Mouse (Mus musculus): ENCODE data around the gene Stk10.
"Not testable (repeated sequence)": the region's sequence is repeated elsewhere in the genome, so short reads cannot be mapped to it uniquely, and the experiment has no call there.

Stk10 gene

DNA sequence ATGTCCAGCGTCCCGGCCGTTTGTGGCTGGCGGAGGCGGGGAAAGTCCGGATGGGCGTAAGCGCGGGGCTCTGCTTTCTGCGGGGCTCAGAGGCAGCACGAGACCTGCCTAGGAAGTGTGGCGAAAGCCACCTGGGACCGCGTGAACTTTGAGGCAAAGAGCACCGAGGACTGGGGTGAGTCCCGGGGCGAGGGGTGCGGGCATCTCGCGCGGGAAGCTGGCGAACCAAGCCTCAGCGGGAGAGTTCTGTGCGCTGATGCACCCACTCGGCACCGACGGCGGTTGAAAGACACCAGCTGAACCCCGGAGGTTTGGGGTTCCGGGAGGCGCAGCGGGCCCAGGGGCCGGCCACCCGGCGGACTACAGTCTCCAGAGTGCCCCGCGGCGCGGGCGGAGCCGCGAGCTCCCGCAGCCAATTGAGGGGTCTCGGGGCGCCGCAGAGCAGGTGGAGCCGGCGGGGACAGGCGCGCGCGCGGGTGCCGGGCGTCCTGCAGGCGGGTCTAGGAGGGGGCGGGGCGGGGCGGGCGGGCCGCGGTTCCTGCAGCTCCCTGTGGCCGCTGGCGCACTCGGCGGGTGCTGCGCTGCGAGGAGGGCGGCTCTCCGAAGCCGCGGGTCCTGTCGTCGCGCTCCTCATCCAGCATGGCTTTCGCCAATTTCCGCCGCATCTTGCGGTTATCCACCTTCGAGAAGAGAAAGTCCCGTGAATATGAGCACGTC is at the start of gene Stk10:
TSS of gene Stk10 (plus strand) at position 541 of the 717 bp plus-strand sequence.
- DNase-seq (ENCODE audit: low spot score) = peak; percentile 82

DNA sequence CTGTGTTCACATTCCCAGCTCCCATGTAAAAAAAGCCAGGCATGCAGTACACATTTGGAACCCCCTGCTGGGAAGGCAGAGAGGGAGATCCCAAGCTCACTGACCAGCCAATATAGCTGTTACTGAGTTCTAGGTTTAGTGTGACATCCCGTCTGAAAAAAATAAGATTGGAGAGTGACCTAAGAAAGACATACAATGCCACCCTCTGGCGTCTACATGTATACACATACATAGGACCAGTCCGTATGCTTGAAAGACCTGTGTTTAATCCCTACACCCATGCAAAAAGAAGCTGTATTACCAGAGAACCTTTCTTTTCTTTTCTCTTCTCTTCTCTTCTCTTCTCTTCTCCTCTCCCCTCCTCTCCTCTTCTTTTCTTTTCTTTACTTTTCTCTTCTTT is 47.8 kb upstream of the Stk10 start:
- no peak for DNase-seq (ENCODE audit: low spot score)

DNA sequence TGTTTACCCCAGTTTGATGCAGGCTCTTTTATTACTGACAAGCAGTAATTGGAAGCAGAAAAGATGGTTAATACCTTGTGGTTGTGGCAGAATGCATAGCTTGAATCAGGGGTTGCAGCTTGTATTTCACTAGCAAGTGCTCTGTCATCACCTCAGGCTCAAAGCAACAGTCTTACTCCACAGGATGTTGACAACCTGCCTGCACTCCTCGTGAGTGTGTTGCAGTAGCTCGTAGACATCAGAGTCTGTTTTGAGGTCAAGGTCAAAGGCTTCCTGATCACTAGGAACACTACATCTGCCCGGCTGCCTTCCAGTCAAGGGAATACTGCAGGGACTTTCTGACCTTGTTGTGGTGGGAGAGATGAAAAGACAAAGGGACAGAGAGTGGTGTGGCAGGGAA is 46.5 kb upstream of the Stk10 start:
- DNase-seq (ENCODE audit: low spot score) = no peak

GRCm38 (mm10) chr11:32487501-32487900 is 45.6 kb upstream of the Stk10 start:
- DNase-seq (ENCODE audit: low spot score) = no peak

DNA sequence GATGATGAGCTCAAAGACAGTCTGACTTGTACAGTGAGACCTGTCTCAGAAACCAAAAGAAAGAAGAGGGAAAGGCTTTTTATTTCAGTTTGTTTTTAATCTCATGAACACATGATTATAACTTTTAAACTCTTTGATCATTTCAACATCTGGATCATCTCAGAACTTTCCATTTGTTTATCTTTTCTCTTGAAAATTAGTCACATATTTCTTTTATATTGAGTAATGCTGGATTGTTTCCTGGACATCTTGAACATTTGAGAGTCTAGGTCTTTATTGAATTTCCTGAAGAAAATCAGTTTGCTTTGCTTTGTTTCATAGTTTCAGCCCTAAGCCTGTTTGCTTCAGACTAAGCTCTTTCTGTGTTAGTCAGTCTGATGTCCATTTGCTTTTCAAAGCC is 44.8 kb upstream of the Stk10 start:
- DNase-seq (ENCODE audit: low spot score) = no peak

DNA sequence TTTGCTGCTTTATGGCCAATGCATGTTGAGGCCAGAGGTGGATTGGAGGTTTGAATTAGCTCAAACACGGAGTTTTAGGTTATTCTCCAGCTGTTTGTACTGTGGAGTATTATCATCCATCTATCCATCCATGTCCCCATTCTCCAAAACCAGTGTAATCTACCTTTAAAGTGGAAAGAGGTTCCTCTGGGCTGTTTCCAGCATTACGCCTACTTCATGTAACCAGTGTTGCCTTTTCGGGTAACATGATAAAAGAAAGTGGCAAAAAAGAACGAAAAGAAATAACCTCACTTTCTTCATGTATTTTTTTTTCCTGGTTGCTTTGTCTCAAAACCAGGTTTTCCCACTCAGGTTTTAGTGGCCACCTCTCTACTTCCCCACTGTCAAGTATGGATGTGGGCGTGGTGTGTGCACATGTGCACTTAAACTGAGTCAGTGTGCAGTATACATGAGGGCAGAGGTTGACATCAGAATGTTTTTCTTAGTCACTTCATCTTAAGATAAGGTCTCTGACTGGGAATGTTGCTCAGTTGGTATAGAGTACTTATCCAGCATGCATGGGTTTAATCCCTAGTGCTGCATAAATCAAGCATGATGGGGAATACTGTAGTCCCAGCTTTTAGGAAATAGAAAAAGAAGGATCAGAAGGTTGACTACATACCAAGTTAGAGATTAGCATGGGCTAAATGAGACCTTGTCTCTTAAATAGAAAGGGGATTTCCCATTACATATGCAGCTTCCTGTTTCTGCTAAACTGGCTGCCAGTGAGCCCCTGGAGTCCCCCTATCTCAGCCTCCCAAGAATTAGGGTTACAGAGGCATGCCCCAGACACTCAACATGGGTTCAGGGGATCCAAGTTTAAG is 44.1 kb upstream of the Stk10 start:
- DNase-seq (ENCODE audit: low spot score) = no peak

GRCm38 (mm10) chr11:32491079-32491478 is 42.0 kb upstream of the Stk10 start:
- DNase-seq (ENCODE audit: low spot score) = no peak

DNA sequence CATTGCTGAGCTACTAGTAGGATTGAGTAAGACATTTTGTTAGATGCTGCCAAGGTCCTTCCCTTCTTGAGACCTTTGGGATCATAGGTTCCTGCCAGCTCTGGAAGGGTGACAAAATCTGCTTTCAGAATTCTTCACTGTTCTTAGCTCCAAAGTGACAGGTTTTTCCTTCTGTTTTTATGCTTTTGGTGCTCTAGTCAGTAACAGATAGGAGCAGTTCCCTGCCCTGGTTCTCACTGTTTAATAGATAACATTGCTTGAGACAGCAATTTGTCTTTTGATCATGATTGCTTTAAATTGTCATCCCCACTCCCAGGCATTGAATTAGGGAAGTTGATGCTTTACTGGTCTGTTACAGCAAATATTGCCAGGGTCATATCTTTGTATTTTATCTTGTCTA is 39.8 kb upstream of the Stk10 start:
- no peak for DNase-seq (ENCODE audit: low spot score)

DNA sequence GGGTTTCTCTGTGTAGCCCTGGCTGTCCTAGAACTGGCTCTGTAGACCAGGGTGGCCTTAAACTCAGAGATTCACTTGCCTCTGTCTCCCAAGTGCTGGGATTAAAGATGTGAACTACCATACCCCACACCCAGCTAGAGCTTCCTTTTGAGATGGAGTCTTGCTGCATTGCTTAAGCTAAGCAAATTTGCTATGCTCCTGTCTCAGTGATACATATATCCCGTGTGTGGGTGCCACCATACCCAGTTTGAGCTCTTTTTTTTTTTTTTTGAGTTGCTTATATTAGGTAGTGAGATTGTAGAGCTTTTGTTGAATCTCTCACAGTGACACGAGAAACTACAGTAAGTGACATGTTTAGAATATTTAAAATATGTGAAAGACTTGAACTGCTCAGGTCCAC is 37.8 kb upstream of the Stk10 start:
- no peak for DNase-seq (ENCODE audit: low spot score)

DNA sequence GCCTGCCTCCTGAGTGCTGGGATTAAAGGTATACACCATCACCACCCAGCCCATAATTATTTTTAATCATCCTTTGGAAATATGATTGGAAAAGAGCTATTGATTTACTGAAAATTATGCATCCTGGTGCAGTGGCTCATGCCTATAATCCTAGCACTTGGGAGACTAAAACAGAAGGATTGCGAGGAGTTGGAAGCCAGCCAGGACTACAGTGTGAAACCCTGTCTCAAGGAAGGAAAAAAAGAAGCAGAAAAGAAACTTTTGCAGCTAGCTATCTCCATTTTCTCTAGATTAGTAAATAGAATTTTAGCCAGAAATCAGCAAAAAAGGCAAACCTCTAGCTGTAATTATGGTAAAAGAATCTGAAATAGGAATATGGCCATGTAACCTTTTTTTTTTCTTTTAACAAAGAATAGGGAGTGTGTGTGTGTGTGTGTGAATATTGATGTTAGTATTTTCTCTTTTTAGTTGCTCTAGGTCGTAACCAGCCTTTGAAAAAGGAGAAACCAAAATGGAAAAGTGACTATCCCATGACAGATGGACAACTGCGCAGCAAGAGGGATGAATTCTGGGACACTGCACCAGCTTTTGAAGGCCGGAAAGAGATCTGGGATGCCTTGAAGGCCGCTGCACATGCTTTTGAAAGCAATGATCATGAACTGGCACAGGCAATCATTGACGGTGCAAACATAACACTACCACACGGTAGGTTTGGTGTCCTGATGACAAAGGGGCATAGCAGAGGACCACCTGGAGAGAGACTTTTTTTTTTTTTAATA is 34.2 kb upstream of the Stk10 start:
- peak; percentile 16 for DNase-seq (ENCODE audit: low spot score)

GRCm38 (mm10) chr11:32499931-32500330 is 33.2 kb upstream of the Stk10 start:
- DNase-seq (ENCODE audit: low spot score) = no peak

DNA sequence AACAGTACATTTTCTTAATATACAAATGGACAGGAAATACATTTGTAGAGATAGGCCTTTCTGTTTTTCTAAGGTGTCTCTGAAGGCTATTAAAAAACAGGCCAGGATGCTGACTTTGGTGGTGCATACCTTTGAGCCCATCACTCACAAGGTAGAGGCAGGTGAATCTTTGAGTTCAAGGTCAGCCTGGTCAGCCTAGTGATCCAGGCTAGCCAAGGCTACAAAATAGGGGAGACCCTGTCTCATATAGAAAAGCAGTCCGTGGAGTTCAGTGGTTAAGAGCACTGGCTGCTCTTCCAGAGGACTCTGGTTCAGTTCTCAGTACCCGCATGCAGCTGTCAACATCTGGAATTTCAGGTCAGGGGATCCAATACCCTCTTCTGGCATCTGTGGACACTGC is 29.4 kb upstream of the Stk10 start:
- no peak for DNase-seq (ENCODE audit: low spot score)

DNA sequence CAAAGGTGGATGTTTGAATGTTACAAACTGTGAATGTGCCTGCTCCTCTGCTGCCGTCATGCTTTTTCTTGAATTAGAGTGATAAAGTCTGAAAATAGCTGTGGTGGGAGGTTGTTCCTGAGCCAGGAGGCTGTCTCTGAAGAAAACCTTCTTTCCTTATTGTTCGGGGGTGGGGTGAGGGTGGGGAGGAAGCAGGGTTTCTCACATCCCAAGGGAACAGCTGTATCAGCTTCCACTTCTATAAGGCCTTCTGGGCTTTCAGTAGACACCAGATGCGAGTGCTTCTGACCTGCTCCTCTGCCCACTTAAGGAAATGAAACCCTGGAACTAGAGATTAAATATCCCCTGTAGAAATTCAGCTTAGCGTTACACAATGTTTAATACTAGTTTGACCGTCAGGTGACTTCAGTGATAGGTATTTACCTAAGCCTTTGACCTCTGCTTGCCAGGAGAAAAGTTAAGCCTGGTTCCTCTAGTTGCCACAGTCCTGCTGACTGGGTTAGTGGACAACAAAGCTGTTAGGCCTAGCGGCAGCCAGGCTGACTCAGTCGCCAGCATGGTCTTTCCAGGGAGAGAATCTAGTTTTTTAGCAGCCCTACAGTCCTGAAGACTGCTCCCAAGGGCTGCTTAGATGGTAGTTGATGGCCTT is 27.9 kb upstream of the Stk10 start:
- no peak for DNase-seq (ENCODE audit: low spot score)

DNA sequence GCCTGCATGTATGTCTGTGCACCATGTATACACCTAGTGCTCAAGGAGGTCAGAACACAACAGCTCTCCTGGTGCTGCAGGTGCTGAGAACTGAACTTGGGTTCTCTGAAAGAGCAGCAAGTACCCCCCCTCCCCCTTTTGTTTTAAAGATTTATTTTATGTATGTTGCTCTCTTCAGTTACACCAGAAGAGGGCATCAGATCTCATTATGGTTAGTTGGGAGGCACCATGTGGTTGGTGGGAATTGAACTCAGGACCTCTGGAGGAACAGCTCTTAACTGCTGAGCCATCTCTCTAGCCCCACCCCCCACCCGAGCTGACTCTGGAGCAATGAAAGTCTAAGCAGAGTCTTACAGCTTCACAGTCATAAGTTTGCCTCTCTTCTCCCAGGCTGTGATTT is 22.2 kb upstream of the Stk10 start:
- no peak for DNase-seq (ENCODE audit: low spot score)

- not testable (repeated sequence) for DNase-seq (ENCODE audit: low spot score)
Observed at GRCm38 (mm10) chr11:32514853-32515252, 18.3 kb upstream of the Stk10 start.

GRCm38 (mm10) chr11:32516091-32516490 is 17.0 kb upstream of the Stk10 start:
- DNase-seq (ENCODE audit: low spot score) = no peak

DNA sequence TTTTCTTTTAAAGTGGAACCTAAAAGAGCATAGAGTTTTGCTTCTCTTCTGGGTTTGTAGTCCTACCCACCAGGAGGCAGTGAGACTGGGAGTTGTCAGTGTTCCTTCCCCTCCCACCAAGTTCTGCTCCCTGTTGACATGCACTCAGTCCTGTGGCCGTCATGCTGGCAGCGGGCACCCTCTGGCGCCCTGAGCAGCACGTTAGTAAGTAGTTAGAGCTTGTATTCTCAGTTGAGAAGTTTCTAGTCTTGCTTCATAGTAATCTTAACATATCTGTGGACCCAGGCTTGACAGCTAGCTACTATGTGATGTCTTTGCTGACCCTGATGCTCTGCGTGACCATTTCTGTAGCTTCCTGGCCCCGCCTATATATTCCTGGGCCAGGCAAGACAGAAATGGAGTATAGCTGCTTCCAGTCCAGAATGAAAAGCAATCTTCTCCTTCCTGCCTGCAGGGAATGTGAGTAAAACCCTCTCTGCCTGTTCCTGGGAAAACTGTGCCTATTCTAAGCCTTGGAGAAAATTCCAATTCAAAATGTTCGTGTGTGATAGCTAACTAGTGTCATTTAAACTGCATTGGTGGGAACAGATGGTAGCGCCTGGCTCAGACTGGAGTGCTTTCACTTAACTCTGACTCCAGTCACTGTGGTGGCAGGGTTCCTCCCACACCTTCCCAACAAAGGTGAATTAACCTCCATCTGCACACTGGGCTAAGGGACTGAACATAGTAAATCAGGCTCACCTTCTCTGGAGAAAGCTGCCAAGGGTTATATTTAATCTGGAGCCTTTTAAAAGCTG is 16.0 kb upstream of the Stk10 start:
- no peak for DNase-seq (ENCODE audit: low spot score)

DNA sequence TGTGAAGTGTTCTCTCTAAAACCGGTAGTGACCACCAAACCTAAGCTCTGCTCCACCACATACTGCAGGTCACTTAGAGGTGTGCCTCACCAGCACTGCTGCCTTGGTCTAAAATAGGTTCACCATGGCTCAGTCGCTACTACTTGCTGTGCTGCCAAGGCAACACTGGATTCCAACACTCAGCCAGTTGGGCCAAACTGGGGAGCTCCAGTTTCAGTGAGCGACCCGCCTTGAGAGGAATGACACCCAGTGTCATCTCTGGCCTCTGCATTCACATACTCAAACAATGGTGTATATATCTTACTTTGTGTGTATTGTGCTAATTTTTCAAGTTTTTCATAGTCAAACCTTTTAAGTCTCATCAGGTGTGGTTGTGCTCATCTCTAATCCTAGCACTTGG is 14.3 kb upstream of the Stk10 start:
- DNase-seq (ENCODE audit: low spot score) = no peak

GRCm38 (mm10) chr11:32519354-32519753 is 13.8 kb upstream of the Stk10 start:
- no peak for DNase-seq (ENCODE audit: low spot score)

GRCm38 (mm10) chr11:32521246-32521645 is 11.9 kb upstream of the Stk10 start:
- no peak for DNase-seq (ENCODE audit: low spot score)
